12 mouse cellular contexts compared by ENCODE assay signal in the genomic region with DNA sequence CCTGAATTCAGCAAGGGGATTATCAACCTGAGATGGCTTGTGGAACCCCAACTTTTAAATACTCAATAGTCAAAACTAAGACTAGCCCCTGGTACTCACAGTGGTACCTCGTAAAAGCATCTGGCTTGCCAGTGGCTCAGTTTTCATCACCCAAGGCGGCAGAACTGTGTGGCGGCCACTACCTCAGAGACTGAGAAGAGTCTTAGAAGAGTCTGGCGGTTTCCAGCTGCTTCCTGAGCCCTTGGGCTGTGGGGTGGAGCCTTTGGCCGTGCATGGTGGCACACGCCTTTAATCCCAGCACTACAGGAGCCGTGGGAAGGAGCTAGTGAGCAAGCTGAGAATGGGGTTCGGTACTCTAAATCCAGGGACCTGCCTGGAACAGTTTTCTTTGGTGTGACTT. TPM values are rescaled to one million over a fixed set of nuclear protein-coding genes. Genes with fewer than 3 reads are reported as not detected.
DNase-seq lines count a peak whose midpoint lies in the region; ATAC-seq lines count a peak whose summit lies in the region.
"Had no signal": no experiment of that assay in that cellular context is flagged by ENCODE, and none has a peak within 500 bp of the region (broad histone marks: within the 10 kb centered on the region; RNA-seq: fewer than 3 reads in every experiment).

No protein-coding gene starts in this region.

- 25% methylated on average over 8 of the region's 8 CpGs for WGBS in heart, embryonic 15.5 days
- 13% methylated on average over 8 of the region's 8 CpGs for WGBS in liver, embryonic 16.5 days (ENCODE audit: insufficient replicate concordance)

- peaks cover 17% of the 10 kb centered on the region for H3K27me3 ChIP-seq in heart, embryonic 15.5 days
- no peaks in the 10 kb centered on the region for H3K27me3 ChIP-seq in liver, embryonic 16.5 days (ENCODE audit: control insufficient read depth, insufficient read depth, low read depth, low read length)

- H3K36me3 ChIP-seq in heart, embryonic 15.5 days = no peaks in the 10 kb centered on the region
- H3K36me3 ChIP-seq in liver, embryonic 16.5 days (ENCODE audit: control insufficient read depth, insufficient read depth) = no peaks in the 10 kb centered on the region

- ATAC-seq in heart, embryonic 15.5 days (replicated peaks; ENCODE audit: insufficient number of reproducible peaks, insufficient read depth, low FRiP score, low read depth) = no peak
- no peak for ATAC-seq in liver, embryonic 16.5 days (ENCODE audit: low read depth)

- H3K4me3 ChIP-seq in heart, embryonic 15.5 days = no peak overlapping the region
- H3K4me3 ChIP-seq in liver, embryonic 16.5 days (ENCODE audit: low read depth, low read length) = no peak overlapping the region

- H3K4me2 ChIP-seq in heart, embryonic 15.5 days = 0 out of 2 replicates have a peak overlapping the region, but pooled peaks have one; percentile 12
- peak overlapping the region; percentile 1; the same call in 1 of the 2 replicates for H3K4me2 ChIP-seq in liver, embryonic 16.5 days (ENCODE audit: low read depth, low read length)

- no peak overlapping the region for H3K9ac ChIP-seq in heart, embryonic 15.5 days
- no peak overlapping the region for H3K9ac ChIP-seq in liver, embryonic 16.5 days (ENCODE audit: low read depth, low read length)

- no peak for DNase-seq in heart, adult 9 months (ENCODE audit: low spot score in 2 of 2)
- DNase-seq in thymus, postnatal 14 days = peak; percentile 18
- DNase-seq in thymus, adult 18-20 months = no peak
- DNase-seq in cerebellum, adult 9-10 months = no peak
- DNase-seq in yolk sac, embryonic 10.5 days (ENCODE audit: low spot score) = no peak
- DNase-seq in cerebellum, postnatal 36 days = no peak
- DNase-seq: layer of hippocampus, postnatal 36 days had no signal

- peaks cover 9% of the 10 kb centered on the region for H3K4me1 ChIP-seq in heart, embryonic 15.5 days (replicated peaks)
- no peaks in the 10 kb centered on the region for H3K4me1 ChIP-seq in liver, embryonic 16.5 days (ENCODE audit: control insufficient read depth, low read depth, low read length)

- H3K9me3 ChIP-seq in heart, embryonic 15.5 days (replicated peaks) = no peaks in the 10 kb centered on the region
- H3K9me3 ChIP-seq in liver, embryonic 16.5 days (replicated peaks; ENCODE audit: control insufficient read depth, low read length) = no peaks in the 10 kb centered on the region

- H3K27ac ChIP-seq in heart, embryonic 15.5 days = no peak overlapping the region
- H3K27ac ChIP-seq in liver, embryonic 16.5 days (ENCODE audit: low read length) = peak overlapping the region; percentile 25

RNA-seq across cellular contexts. Expression of a gene that starts 25.0 kb away (rescaled TPM):
- 42.1 and 54.1 TPM in 2 replicates for polyA plus RNA-seq in heart, embryonic 15.5 days (2015; fragmentation: Nextera tagmentation; extraction: Ambion mirVana)
- polyA plus RNA-seq in liver, embryonic 16.5 days (2015; fragmentation: Nextera tagmentation; extraction: Ambion mirVana) = 20.8 and 24.0 TPM in 2 replicates

RNA-seq across cellular contexts. Expression of a gene that starts 36.4 kb away (rescaled TPM):
- 8.6 and 16.5 TPM in 2 replicates for polyA plus RNA-seq in heart, embryonic 15.5 days (2015; fragmentation: Nextera tagmentation; extraction: Ambion mirVana)
- 1.5 and 2.7 TPM in 2 replicates for polyA plus RNA-seq in liver, embryonic 16.5 days (2015; fragmentation: Nextera tagmentation; extraction: Ambion mirVana)

RNA-seq across cellular contexts. Expression of a gene that starts 39.9 kb away (rescaled TPM):
- polyA plus RNA-seq in heart, embryonic 15.5 days (2015; fragmentation: Nextera tagmentation; extraction: Ambion mirVana) = 10.0 and 39.8 TPM in 2 replicates
- 0.76 and 1.7 TPM in 2 replicates for polyA plus RNA-seq in liver, embryonic 16.5 days (2015; fragmentation: Nextera tagmentation; extraction: Ambion mirVana)

RNA-seq across cellular contexts. Expression of a gene that starts 48.8 kb away (rescaled TPM):
- not detected in 2 replicates for polyA plus RNA-seq in heart, embryonic 15.5 days (2015; fragmentation: Nextera tagmentation; extraction: Ambion mirVana)
- polyA plus RNA-seq in liver, embryonic 16.5 days (2015; fragmentation: Nextera tagmentation; extraction: Ambion mirVana) = not detected in 2 replicates
- polyA plus RNA-seq: heart, embryonic 14.5 days; intestine, postnatal 0 days had no signal

RNA-seq across cellular contexts. Expression of a gene that starts 51.0 kb away (rescaled TPM):
- polyA plus RNA-seq in heart, embryonic 15.5 days (2015; fragmentation: Nextera tagmentation; extraction: Ambion mirVana) = not detected in 2 replicates
- not detected in 2 replicates for polyA plus RNA-seq in liver, embryonic 16.5 days (2015; fragmentation: Nextera tagmentation; extraction: Ambion mirVana)
- polyA plus RNA-seq: heart, embryonic 14.5 days; intestine, postnatal 0 days; testis, adult 2 months had no signal
